Mouse (Mus musculus) thymus, adult 18-20 months (tissue): ENCODE measurements at regions not wholly inside any gene's neighbourhood (a gene's known extent, or its start where the extent isn't known, plus 50 kb on each side); places are given as distances from the start of the nearest gene placed in this dataset.

Experiments used
- DNase-seq, 2 experiments: peaks; one replicate each; pipeline ENCODE4 v3.0.0; 2022; ENCODE audit warnings: mixed read lengths in 2 of 2

DNA sequence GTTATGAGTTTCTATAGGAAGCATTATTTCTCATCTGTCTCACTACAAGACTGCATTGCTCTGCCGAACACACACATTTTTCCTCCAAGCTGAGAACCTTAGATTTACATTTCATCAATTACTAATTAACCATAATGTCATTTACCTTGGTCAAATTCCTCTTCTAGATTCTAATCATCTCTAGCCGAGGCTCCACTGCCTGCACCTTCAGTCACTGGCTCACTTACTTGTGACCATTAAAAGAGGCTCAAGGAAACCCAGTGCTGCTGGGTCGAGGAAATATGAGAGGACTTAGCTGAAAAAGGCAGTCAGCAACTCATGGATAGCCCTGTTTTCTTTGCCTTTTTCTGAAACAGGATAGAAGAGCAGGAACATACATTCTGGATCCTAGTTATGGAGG, 103.4 kb upstream of the Cited2 start:
- DNase-seq, result no peak

DNA sequence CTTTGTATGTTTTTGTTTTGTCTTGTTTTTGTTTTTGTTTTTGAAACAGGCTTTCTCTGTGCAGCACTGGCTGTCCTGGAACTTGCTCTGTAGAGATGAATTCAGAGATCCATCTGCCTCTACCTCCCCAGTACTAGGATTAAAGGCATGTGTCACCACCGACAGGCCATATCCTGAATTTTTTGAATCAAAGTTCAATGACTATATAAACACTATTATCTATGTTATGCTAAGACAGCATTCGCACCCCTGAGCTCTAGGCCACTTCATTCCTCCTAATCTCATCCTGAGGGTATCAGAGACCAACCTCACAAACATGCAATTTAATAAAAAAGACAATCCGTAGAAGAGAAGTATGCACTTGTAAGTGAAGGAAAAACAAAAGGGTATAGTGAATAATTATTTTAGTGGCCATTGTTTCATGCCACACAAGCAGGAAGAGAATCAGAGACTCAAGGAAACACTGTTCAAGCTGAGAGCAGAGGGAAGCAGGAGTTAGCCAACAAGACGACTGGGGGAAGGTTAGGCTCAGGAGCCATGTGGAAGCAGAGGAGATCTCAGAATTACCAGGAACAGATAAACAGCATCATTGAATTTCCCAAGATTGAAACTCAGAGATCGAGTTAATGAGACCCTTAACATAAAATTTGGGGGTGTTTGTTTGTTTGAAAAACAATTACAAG, 101.2 kb upstream of the Cited2 start:
- no peak for DNase-seq

DNA sequence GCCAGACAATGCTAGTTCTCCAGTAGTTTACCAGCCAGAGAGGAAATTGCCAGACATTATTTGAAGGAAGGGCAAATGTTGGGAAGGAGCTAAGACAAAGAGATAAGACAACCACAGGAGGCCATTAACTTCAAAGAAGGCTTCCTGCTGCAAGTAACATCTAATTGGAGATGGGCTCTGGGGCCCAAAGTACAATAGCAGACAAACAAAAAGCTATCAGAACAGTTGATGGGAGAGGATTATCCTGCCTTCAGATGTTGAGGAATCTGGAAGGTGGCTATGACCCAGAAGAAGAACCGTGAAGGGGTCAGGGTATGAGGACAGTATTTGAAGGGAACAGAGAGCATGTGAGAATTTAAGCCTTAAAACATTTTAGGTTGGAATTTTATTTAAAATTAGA, 100.2 kb upstream of the Cited2 start:
- DNase-seq, result no peak

DNA sequence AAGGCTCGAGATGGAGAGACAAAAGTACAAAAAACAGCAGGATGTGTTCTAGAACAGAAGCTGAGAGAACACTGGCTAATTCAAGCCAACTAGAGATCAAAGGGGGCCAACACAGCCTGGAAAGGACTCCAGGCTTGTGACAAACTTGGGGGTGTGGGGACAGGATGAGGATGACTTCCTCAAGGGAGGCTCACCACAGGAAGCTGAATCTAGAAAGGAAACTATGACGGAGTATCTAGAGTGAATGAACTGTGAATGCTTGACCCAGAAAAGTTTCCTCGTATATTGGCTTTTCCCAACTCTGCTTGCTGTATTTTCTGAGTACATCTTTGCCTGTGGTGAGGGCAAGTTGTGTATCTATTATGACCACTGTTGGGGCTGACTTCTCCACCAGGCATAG, 93.3 kb upstream of the Cited2 start:
- no peak for DNase-seq

DNA sequence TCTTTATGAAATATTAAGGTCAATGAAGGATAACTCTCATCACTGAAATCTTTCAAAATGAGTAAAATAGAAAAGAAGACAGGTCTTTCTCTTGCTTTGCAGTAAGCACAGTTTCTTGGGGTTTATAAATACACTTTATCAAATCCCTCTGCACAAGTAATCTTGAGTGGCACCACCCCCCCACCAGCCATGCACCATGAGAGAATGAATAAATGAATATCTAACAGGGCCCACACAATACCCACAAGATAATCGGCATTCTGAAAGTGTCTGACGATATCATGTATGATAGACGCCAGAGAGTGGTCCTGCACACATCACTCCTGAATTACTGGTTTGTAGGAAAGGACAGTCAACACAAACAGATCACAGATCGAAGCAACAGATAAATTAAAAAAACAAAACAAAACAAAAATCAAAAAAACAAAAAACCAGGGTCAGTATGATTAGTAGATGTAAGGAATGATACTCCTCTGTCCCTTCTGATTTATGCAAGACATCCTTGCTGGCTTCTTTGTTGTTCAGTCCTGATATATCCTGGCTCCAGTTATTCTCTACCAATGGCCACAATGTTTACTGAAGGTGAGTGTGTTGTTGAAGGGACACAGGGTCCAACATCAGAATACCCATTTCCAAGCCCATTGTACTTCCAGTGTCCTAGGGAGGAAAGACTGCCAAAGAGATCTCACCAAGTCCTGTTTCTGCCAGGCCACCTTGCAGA, 92.0 kb upstream of the Cited2 start:
- DNase-seq, result no peak

DNA sequence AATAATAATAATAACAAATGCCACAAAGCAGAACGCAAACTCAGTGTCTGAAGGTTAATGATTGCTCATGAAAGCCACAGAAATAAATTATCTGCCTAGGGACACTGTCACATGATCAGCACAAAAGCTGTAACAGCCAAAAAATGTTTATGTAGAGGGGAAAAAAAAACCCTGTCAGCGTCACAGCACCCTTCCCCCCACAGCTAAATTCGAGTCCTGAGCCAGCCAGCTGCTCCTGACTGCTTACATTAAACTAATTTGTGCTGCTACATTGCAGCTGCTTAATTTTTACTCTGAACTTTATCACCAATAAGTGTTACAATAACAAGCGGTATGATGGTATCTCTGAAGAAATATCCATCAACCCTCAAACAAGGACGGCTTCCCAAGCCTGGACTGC, 91.2 kb upstream of the Cited2 start:
- DNase-seq, result no peak

DNA sequence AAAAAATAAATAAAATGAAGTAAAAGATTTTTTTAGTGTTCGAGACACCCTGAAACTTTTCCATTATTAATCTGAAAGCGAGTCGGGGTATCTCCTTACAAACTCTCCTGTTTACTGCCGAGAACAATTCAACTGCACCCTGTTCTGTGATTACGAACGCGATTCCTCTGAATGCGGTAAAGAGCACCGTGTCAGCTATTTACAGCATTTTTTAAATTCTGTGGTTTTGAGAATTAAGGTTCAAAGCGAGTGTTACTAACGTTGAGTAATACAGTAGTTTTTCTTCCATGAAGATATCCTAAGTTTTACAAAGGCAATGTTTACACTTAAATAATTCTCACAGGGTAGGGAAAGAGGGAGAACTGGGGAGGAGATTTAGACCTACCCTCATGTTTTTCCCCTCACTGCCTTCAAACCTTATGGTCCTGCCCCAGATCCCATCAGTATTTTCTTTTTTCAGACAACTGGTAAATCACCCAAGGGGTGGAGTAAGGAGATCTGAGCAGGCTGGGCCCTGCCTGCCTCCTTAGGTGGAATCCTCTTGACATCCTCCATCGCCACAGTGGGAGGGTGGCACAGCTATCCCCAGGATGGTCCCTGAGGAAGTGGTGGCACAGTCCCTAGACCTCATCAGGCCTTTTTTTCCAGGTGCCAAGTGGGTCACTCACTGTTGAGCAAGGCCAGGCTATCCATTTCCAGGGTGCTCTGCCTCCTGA, 89.9 kb upstream of the Cited2 start:
- DNase-seq, result no peak

DNA sequence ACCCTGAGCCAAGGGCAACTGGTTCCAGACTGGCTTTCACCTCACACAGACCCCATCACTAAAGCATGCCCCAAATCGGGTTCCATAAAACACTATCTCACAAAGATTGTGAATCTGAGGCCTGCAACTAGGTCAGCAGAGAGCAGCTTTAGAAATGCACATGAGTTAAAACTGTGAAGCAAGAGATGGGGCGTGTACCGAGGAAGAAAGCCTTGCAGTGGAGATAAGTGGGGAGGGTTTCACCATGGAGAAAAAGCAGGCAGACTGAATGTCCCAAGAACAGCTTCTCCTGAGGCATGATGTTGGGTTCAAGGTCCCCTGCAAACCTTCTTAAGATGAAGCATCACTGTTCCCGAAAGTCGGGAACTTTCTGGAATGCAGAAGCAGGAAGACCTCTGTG, 77.7 kb upstream of the Cited2 start:
- no peak for DNase-seq

DNA sequence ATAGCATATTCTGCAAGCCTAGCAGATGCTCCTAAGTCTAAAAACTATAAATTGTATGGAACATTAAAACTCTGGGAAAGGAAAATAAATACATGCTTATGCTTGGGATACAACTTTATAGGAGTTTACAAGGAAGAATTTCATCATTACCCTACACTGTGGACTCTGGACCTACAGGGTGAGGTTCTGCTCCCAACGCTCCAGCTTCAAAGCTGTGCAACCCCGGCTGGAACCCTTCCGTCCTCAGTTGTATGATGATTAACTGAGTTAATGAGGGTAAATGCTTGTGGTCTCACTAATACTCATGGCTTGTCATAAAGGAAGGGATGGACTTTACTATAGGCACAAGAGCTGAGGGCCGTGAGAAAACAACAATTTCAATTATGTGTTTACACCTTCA, 76.6 kb upstream of the Cited2 start:
- no peak for DNase-seq

DNA sequence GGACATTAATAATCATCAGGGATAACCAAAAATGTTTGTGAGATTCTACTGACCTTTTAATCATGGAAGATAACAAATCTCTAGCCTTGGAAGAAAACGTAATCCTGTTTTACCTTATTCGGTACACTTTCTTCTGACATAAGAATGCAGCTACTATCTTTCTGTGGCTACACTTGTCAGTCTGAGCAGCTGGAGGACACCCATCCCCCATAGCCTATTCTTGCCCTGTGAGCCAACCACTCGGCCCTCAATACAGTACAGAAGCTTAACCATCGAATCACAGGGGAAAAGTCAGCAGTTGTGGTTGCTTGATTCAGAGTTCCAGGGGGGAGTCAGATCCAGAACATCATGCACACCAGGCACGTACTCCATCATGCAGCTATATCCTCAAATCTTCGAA, 74.9 kb upstream of the Cited2 start:
- no peak for DNase-seq

DNA sequence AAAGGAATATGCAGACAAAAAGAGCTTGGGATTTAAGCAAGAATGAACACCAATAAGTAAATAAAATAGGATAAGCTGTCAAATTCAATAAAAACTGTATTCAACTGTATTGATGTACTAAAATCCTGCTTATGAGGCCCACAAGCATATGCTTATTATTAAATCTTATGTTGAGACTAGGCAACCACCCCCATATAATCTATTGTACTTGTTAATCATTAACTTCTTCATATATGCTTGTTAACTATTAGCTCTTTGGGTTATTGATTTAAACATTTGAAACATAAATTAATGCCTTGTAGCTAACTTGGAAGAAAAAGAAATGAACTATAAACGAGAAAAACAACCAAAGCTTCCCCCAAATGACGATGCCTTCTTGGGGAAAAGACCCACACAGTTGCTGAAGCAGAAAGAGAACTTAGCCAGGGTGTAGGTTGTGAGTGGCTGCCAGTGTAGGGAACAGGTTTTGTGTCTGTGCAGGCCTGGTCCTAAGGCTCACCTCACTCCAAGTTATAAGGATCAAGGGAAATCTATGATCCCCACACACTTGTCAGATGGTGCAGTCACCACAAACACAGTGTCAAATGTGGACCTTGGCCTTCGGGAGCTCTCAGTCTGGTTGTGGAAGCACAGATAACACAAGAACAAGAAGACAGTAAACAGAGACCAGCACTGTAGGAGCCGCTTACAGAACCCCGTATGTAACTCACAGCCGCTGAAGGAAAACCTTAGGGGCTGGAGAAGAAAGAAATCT, 71.8 kb upstream of the Cited2 start:
- no peak for DNase-seq

DNA sequence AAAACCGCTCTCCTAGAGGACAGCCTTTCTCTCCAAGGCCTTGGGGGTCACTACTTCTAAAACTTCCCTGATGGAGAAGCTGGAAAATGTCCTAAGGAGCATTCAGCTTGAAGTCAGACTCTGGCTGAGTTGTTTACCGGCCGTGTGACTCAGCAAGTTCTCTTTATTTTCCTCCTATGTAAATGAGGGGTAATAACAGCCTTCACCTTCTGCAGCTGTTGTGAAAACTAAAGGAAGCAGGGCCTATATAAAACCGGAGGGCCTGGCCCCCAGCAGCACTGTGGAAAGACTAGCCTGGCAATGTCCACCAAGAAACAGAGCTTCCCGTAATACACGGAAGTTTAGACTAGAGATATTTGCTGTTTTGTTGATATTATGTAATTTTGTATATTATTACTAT, 69.7 kb upstream of the Cited2 start:
- DNase-seq, result no peak

DNA sequence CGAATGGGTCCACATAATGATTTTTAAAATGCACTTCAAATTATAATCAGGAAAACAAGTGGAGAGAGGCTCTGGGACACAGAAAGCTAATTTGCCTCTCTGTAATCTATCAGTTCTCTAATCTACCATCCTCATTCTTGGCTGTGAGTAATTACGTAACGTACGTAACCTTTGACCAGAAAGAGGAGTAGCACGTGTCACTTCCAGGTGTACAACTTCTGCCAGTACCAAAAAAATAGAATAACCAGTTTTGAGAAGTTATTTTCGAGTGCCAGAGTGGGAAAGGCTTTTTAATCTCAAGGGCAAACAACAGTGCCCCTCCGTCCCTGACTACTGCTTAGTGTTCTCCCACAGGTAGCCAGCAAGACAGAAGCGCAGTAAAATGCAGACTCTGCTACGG, 69.2 kb upstream of the Cited2 start:
- DNase-seq, result no peak

DNA sequence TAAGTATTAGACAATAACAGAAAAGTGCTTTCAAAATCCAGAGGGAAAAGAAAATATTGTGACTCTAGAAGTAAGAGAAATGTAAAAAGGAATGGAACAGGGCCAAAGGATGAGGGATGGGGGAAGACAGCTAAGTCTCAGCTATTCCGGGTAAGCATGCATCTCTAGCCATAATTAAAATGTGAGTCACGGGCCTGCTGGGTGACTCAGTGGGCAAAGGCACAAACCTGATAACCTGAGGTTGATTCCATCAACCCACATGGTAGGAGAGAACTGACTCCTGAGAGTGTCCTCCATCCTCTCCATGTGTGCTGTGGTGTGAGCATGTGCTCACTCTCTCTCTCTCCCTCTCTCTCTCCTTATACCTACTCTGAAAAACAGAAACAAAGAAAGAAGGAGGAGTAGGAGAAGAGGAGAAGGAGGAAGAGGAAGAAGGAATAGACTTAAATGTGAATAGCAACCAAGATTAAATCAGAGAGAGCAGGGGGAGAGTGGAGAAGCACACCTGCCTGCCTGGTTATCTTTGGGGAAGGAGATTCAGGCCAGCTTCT, 68.6 kb upstream of the Cited2 start:
- DNase-seq, result no peak

DNA sequence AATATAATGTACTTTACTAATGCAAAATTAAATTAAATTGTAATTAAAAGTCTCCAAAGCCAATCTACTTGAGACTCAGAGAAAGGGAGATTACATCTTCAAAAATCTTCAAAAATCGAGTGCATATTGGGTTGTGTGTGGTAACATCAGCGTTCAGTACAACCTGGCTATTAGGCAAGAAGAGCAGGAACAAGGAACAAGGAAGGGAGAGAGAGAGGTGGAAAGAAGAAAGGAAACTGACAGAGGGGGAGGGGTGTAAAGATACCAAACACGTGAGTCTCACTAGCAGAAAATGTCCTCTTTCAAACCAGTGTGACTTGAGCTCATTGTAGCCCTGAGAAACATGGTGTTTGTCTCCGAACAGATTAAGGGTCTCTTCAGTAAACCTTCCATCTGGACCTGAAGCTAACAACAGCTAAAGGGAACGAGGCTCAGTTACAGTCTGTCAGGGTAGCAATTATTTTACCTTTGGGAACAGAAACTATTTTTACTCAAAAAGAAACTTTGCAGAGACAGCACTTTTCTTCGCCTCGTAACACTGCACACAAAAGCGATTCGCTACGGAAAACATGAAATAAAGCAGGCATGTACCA, 67.5 kb upstream of the Cited2 start:
- DNase-seq, result no peak

DNA sequence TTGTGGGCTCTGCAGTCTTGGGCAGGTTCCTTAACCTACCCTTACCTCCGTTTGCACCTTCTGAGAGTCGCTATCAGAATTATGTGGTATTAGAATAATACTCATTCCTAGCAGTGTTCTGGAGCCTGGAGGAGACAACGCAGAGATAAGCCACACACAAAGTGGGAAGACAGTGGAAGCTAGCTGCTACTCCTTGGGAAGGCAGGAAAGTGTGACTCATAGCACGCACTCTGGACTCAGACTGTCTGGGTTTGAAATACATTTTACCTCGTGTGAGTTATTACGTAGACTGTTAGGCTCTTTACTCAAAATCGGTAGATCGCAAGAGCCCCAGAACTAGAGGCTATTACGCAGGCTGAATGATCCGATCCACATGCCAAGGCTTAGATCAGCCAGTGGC, 66.7 kb upstream of the Cited2 start:
- DNase-seq, result no peak

DNA sequence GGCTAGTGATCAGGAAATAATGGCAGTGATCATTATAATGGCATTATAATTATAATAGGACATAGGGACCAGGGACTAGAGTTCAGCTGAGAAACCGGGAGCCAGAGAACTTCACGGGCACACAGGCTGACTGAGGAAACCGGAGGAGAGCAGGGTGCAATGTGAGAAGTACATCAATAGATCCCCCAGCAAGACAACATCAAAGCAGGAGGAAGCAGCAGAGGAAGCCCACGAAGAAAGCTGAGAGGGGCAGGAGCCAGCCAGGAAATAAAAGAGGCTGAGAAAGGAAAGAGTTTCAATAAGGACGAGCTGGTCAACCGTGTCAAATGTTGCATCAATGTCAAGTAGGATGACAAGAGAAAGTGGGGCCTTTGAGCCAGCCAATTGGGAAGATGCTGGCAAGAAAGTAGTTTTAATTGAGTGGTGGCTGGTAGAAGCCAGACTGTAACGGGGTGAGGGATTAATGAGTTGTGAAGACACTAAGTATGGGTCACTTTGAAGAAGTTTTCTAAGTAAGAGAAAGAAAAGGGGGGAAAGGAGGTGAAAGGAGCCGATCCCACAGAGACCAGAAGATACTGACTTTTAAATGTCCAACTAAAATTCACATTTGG, 66.0 kb upstream of the Cited2 start:
- peak; percentile 5 to 13 for DNase-seq

DNA sequence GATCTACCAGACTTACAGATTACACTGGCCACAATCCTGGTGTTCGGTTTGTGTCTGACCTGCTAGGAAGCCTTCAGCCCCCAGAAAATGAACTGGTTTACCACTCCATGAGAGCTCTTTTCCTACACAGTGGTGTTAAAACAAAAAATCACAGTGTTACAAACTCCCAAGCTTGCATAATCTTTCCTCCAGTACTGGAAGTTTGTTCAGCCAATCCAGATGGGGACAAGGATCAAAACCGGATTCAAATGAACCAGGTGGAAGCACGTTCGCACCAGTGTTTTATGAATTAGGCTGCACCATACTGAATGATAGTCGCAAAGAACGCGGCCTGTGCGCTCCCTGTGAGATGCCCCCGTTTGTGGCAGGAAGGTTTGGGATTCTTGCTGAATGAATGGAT, 63.4 kb upstream of the Cited2 start:
- no peak for DNase-seq

DNA sequence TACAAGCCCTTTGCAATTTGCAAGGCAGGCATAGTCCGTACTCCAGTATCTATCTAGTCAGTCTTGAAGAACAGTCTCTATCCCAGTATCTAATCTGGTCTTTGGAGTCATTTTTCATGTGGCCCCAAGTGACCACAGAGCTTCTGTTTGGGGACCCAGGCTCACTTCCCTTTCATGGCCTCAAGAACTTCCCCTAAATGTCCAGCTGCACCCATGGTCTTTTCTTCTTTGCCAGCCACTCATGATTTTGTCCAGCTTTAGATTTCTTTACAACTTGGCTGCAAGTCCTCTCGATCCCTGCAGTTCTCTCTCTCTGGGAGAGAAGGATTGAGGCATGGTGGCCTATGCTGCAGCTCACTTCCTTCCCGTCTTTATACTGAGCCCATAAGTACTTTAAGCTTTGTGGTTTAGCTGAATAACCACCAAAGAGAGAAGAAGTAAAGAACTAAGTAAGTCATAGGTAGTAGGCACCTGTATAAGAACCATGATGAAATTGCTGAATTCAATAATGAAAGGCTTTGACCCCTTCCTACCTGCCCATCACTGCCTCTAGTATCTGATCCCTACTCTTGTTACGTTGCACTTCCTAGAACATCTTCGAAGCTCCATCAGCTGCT, 62.1 kb upstream of the Cited2 start:
- no peak for DNase-seq

DNA sequence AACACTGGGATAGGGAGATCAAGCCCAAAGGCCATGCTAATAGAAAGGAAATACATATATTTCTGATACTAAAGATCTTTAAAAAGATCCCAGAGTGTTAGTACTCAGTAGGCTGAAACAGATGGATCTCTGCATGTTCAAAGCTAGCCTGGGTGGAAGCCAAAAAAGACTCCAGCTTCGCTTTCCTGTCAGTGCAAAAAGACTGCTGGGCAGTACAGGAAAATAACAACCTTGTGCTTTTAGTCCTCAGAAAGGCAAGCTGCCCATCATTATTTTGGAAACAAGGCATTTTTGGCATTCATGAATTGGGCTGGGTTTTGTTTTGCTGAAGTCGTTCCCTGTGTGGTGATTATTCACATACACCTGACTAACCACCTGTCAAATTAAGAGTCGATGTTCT, 56.9 kb upstream of the Cited2 start:
- no peak for DNase-seq

DNA sequence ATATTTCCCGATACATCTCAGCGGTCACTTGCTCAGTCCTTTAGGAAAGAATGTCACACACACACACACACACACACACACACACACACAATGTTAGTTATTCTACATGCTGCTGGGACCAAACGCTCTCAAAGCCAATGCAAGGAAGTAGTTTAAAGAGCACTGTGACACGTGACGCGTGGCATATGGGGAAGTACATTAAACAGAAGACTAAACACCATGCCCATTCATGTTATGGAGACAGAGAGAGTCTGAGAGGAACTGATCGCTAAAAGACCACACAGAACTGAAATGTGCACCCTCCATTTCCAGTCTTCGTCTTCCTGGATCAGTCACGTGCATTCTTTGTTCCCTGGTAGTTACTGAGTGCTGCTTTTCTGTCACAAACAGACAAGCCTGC, 53.6 kb upstream of the Cited2 start:
- DNase-seq, result no peak
